Mouse (Mus musculus) layer of hippocampus, adult 9-11 months (tissue): ENCODE results near the gene Mettl27.

Experiments used
- DNase-seq: peaks from one replicate; pipeline ENCODE4 v3.0.0; 2022

Mettl27 gene

DNA sequence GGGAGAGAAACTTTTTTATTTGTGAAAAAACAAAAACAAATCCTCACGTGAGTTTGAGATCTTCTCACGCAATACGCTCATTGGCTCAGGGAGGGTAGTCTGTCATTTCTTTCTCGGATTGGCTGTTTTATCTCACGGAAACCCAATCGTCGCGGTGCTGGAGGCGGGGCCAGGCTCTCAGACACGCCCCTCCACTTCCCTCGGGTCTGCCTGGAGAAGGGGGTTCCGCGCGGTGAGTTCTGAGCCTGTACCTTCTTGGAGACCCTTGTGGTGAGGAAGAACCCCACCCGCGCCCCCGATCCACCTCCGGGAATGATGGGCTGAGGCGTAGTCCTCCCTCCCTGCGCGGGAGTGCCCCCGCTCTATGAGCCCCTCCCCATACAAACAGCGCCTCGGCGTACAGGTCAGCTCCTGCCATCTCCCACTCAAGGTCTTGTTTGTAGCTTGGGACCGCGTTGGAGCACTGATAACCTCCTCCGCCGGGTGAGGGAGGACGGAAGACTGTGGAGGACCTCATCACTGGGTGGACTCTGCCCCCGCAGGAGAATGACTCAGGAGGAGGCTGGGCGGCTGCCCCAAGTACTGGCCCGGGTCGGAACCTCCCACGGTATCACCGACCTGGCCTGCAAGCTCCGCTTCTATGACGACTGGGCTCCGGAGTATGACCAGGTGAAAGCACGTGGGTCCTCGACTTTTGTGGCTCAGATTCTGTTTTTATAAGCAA is at the start of gene Mettl27:
TSS of gene Mettl27 (plus strand) at position 190 of the 724 bp plus-strand sequence.
- DNase-seq = peak; percentile 85

GRCm38 (mm10) chr5:134883077-134883476 is 49.1 kb upstream of the Mettl27 start:
- no peak for DNase-seq

DNA sequence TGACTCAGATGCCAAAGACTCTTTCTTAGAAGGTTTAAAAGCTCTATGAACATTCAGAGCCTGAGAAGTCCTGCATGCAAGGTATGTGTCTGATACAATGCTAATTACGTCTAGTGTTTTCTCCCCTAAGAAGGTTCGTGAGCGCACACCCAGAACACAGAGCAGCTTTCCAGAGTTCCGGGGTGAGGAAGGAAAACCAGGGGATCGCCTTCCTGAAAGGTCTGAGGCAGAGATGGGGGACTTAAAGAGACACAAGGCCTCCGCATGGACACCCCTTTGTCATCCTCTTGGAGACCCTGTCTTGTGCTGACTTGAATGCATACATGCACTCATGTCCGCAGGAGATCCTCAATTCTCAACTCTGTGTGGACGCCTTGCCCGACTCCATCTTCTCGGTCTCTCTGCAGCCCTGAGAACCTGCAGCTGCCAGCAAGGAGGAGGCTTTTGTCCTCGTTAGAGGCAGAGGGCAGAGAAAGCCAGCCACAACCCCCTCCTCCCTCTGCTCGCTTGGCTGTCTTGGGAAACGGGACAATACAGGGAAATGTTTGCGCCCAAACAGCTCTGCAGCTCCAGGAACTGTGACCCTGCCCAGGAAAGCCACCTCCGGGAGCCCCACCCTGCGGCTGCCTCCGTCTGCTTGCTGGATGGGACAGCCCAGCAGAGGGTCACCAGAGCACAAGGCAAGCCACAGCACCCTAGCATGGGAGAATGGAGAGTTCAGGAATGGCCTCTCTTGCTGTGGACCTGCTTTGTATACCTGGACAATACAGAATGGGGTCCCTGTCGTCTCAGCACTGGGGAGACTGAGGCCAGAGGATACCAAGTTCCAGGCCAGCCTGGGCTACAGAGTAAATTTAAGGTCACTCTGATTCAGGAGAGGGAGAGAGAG is 44.5 kb upstream of the Mettl27 start:
- no peak for DNase-seq

- DNase-seq = no peak
Measured at GRCm38 (mm10) chr5:134888505-134888904, 43.7 kb upstream of the Mettl27 start.

GRCm38 (mm10) chr5:134890601-134891054 is 41.5 kb upstream of the Mettl27 start:
- DNase-seq = no peak

DNA sequence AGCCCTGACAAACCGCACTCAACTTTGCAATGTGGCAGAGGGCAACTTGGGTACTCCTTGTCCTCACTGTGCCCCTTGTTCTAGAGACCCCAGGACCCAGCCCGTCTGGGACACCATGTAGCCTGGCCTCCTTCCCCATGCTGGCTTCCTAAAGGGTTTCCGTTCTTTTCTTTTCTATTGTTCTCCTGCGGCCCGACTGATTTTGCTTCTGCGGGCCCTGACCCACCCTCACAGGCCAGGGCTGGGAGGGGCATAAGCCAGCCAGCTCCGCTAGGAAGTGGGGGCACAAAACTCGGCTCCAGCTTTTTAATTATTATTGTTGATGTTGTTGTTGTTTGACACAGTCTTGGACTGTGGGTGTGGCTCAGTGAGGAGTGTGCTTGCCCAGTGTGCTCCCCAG is 40.6 kb upstream of the Mettl27 start:
- DNase-seq = no peak

- no peak for DNase-seq
Measured at GRCm38 (mm10) chr5:134892717-134893116, 39.5 kb upstream of the Mettl27 start.

DNA sequence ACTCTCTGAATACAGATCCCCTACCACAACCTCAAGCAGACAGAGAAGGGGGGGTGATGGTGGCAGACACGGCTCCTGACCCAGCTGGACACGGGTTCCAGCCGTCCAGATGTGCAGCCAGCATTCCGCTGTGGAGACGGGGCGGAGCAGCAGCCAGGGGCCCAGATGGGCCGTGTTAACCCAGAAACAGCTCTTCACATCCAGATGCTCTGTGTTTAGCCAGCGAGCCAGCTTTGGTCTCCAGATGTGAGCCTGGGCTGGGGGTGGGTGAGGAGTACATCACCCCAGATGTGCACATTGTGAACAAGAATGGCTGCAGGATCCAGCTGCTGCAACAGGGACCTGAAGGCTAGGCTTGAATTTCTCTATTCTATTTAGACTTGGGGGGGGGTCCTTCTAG is 36.9 kb upstream of the Mettl27 start:
- no peak for DNase-seq

DNA sequence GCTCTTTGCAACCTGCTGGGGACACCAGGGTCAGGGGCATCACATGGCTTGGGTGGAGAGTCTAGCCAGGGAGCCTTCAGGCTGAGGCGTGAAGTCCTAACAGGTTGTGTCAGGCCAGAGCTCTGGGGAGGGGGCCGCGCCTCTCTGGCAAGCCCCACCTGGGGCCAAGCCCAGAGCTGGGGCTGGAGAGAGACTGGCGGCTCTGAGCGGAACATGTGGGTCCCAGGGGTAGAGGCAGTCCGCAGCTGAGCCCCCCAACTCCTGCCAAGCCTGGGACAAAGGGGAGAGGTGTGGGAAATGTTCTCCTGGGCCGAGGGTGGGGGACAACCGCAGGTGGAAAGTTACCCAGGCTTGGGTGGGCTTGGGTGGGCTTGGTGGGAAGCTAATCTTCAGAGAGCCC is 35.2 kb upstream of the Mettl27 start:
- DNase-seq = no peak

- no peak for DNase-seq
Measured at GRCm38 (mm10) chr5:134897596-134897995, 34.6 kb upstream of the Mettl27 start.

GRCm38 (mm10) chr5:134901012-134901643 is 31.0 kb upstream of the Mettl27 start:
- peak; percentile 13 for DNase-seq

DNA sequence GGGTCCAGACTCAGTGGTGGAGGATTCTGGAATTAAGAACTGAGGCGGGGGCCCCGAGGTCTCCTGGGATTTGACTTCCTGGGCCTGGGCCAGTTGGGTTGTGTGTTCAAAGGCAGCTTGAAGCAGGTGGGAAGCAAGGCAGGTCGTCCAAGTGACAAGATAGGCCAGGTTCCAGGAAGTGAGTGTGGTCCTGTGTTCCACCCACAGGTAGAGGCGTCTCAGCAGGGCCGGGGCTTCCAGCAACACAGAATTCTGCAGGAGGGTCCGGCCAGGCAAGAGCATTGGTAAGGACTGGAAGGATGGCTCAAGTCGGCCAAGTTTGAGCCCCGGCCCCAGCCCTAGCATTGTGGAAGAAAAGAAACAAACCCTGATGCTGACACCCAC is 30.5 kb upstream of the Mettl27 start:
- no peak for DNase-seq

DNA sequence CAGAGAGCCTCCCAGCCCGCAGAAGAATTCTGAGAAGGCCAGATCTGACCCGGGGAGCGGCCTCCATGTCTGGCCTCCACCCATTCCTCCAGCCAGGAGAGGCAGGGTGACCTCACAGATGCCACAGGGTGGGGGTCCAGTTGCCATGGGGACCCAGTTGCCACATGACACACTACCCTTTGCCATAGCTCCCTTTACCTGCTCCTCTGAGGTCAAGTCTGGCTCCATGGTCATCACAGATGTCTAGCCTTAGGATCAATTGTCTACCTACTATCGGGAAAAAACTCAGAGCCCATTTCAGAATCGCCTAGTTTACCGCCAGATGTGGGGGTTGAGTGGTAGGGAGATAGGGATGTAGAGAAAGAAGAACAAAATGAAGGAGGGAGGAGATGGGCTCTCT is 25.5 kb upstream of the Mettl27 start, which contains the start of gene Tmem270:
TSS of gene Tmem270 (minus strand) at position 101 of the 400 bp plus-strand sequence.
- no peak for DNase-seq

DNA sequence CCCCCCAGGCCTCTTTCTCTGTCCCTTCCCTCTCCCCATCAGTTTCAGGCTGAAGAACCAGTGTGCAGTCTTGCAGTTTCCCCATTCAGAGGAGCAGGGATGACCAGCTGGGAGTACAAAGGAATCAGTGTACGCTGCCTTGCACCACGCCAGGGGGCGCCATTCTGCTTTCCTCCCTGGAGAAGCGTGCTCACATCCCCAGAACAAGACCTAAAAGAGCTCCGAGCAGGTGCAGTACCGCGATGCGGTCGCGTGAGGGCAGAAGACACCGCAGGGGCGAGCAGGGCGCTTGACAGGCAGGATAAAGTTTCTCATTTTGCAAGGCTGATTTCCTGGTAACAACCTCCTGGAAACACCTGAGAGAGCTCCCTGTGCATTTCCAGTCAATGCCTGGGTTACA is 25.0 kb upstream of the Mettl27 start:
- DNase-seq = peak; percentile 90

GRCm38 (mm10) chr5:134911901-134912300 is 20.3 kb upstream of the Mettl27 start:
- no peak for DNase-seq

GRCm38 (mm10) chr5:134913352-134913751 is 18.8 kb upstream of the Mettl27 start:
- no peak for DNase-seq

GRCm38 (mm10) chr5:134913753-134914152 is 18.4 kb upstream of the Mettl27 start:
- DNase-seq = no peak

- no peak for DNase-seq
Measured at GRCm38 (mm10) chr5:134914510-134914909, 17.7 kb upstream of the Mettl27 start.

DNA sequence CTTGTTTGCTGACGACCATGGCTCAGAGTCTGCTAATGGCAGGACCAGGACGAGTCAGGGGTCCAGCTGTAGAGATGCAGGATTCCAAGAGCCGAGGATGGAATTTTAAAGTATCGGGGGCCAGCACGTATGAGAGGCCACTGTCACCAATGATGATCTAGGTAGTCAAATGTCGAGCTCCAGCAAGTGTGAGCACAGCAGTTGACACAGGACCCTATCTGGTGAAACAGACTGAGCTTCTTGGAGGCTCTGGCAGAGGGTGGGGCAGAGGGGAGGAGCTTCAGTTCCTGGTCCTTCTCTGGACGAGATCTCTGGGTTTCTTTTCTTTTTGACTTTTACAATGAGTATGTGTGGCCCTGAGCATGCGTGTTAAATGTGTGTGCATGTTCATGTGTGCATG is 16.9 kb upstream of the Mettl27 start, which contains the start of gene Cldn13:
TSS of gene Cldn13 (minus strand) at position 216 of the 400 bp plus-strand sequence.
- no peak for DNase-seq

DNA sequence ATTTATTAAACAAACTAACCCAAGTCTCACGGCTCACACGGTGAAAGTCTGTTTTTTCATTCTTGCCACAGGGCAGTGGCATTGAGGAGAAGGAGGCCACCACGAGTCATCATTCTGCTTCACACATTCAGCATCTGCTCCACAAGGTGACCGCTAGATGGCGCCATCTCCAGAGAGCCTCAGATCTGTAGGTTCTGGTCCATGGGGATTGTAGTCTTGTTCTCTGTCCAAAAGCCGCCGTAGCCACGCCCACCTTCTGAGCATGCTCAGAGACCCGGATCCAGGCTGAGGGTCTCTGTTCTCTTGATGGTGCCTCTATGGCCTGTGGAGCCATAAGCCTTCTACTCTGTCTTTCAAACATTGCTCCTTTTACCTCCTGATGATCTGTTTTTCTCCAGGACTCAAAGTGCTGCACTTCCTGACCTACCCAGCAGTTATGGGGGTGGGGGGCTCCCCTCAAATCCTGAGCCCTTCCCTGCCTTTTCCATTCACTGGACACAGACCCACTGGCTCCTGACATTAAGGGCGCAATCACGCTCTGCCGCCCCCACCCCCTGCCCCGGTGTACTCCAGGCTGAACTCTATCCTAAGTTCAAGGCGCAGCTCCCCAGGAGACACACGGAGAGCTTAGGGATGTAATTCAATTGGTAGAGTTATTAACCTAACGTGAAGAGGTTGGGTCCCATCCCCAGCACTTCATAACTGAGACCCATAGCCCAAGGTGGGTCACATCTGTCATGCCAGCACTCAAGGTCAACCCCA is 13.9 kb upstream of the Mettl27 start:
- DNase-seq = peak; percentile 14

DNA sequence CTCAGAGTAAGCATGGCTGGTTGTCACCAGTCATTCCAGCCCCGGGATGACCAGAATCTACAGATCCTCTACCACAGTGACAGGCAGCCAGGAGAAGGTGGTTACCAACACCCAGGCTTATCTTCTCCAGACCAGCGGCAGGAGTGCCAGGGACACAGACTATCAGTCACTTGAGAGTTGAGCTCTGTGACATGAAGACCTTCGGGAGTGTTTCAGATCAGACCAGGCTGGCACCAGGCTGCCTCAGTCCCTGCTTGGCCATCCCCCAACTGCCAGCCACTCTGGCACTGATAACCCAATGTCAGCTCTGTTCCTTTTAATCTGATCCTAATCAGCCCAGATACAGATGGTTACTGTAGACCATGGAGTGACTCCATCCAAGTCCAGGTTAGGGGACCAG is 13.1 kb upstream of the Mettl27 start:
- no peak for DNase-seq

DNA sequence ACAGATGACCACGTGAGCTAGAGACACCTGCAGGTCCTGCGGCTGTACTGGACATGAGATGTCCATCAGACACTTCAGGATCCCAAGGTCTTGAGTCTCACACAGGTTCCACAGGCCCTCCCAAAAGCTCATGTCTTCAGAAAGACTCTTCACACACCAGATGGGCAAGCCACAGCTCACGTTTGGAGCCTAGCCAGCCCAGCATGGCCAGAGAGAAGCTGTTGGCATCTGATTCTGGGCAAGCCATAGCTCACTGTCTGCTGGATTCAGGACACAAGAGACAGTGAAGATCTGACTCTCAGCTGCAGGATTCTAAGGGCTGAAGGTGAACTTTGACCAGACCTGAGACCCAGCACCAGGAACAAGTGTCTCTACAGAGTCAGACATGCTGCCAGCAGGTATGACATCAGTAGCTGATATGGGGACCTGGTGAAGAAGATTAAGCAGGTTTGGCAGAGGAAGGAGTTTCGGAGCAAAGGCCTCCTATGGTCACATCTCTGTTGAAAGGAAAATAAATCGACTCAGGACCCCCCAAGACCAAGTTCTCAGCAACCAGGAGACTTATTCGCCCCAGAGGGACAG is 12.0 kb upstream of the Mettl27 start:
- DNase-seq = no peak
